Mouse (Mus musculus) naive thymus-derived CD4-positive, alpha-beta T cell, adult 2 months (primary cell): Measurements from ENCODE around the gene Rhoc.
"Not testable (repeated sequence)": the region's sequence is repeated elsewhere in the genome, so short reads cannot be mapped to it uniquely, and the experiment has no call there.

Experiments
- DNase-seq: peaks from one replicate; pipeline ENCODE4 v3.0.0-alpha.2; 2011; ENCODE audit warnings: low read depth

Gene Rhoc

DNA sequence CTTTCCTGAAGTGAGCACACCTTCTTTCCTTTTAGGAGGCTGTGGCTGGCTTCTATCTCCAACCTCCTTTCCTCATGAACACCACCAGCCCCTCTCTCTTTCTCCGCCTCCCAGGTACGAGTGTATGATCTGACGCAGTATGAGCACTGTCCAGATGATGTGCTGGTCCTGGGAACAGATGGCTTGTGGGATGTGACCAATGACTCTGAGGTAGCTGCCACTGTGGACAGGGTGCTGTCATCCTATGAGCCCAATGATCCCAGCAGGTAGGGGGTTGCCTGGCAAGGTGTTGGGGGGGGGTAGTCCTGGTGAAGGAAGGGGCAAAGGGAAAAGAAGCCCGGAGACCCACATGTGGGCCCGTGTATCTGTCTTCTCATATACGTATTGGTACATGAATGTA is 2.9 kb upstream of the Rhoc start:
- DNase-seq: no peak

DNA sequence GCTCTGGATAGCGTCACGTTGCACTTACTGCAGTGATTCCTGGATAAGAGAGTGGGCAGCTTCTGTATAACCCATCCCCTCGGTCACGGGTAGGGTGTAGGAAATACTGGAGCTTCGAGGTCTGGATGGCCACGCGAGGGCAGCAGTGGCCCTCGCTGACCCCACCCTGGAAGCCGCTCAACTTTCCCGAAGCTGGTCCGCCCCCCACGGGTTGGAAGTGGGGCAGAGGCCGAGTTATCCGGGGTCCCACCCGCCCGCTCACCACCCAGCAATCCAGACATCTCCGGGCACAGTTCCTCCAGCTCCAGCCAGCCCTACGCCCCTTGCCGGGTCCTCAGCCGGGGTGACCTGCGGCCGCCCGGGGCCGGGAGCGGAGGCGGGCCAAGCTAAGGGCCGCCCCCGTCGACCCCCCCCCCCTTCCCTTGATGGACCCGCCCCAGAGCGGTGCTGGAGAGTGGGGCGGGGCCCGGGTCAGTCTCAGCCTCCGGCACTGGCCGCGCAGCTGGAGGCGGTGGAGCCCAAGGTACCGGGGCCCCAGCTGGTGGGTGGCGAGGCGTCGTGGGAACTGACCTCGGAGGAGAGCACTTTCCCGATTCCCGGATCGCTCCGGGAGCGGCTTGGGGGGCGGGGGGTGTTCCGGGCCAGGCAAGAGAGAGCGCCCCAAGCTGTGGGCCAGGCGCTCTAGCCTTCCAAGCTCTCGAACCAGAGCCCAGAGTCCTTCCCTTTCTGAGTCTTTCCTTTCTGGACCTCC is 561 bp downstream of the Rhoc start:
- peak; percentile 50 for DNase-seq

DNA sequence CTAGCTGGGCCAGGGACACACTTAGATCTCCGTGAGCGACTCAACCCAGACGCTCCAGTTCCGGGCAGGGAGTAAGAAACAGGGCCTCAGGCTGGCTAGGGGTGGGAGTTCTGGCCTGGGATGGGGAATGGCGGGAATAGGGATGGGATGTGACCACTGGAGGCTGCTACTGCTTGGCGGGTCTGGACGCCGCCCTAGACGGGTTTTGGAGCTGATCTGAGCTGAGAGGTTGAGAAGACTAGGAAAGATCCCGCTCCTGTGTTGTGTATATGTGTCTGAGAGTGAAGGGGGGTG is 1.1 kb downstream of the Rhoc start:
- no peak for DNase-seq

DNA sequence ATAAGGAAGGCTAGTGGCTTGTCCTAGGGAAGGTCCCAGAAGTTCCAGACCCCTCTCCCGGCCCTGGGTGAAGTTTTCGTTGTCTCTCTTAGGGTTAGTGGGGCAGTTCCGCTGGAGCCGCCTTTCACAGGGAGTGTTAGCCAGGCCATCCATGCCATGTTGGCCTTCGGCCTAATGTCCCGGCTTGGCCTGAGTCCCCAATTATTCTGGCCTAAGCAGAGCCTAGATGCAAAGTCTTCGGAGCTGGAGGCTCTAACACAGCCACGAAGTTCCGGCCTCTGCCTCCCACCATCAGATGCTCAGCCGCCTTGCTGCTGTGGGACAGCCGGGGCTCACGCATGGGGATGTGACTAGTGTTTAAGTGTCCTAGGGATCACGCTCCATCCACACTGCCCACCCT is 1.6 kb downstream of the Rhoc start:
- DNase-seq: no peak

DNA sequence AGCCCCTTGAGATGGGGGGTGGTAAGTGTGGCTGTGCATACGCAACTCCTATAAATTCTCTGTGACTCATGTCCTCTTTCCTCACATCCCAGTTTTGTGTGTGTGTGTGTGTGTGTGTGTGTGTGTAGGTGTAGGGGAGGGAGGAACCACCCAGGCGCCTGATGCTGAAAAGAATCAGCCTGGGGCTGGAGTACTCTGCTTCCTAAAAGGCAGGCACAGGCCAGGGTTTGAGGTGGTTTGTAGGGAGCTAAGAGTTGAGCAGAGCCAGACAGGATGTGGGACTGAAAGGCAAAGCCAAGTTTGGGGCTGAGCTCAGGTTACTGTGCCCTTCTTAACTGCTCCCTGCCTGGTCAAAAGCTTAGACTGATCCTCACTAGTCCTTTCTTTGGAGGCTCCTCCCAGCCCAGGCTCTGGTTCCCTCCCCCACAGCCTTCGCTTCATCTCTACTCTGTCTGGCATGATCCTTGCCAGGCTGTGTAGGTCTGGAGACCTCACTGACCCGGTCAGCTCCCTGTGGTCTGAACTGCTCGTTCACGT is 2.3 kb downstream of the Rhoc start:
- DNase-seq: no peak

DNA sequence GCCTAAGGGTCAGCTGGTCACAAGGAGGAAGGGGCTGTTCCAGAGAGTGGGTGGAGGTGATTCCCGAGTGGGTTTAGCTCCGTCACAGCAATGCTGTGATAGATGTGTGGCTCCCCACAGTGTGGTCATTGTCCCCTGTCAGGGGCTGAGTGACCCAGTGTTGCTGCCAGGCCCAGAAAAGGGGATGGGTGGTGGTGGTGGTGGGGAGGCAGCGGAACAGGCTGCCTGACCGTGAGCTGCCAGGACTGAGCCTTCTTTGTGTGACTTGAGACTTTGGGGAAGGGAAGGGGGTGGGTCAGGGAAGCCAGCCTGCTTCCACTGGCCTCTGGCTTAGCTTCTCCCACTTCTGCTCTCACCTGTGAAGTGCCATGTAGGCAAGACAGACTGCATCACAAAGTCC is 2.8 kb downstream of the Rhoc start:
- DNase-seq: no peak

DNA sequence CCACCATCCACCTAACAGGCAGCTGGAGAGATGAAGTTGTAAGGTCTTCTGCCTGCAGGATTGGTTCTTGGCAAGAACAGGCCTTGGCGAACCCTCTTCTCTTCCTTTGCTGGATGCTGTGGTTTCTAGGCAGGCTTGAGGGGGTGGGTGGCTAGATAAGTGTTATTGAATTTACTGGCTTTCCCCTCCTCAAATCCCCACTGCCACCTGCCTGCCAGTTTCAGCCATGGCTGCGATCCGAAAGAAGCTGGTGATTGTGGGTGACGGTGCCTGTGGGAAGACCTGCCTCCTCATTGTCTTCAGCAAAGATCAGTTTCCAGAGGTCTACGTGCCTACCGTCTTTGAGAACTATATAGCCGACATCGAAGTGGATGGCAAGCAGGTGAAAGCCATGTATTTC is 3.5 kb downstream of the Rhoc start:
- no peak for DNase-seq

DNA sequence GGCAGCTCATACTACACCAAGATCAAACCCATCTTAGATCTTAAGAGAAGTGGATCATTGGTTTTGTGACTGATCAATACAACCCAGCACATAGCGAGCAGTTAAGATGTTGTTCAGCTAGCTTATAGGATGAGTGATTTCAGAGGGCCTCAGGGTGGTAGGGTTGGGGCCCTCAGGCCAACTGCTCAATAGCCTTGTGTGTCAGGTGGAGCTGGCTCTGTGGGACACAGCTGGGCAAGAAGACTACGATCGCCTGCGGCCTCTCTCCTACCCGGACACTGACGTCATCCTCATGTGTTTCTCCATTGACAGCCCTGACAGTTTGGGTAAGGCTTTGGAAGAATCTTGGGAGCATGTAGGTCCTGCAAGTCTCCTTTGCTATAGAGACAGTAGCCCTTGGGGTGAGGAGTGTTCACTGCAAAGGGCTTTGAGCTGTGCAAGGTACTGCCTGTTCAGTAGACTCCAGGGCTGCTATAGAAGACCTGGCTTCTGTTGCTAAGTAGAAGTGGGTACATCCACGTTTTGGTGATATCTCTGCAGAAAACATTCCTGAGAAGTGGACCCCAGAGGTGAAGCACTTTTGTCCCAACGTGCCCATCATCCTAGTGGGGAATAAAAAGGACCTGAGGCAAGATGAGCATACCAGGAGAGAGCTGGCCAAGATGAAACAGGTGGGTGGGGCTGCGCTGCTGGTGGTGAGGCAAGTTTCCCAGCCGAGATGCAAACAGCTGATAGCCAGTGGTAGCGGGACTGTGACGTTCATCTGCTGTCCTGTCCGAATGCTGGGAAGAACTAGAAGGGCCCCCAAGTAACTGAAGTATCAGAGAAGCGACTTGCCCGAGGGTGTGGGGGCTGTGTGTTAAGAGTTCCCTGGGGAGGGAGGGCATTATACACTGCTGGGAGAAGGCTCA is 4.4 kb downstream of the Rhoc start:
- DNase-seq: no peak

DNA sequence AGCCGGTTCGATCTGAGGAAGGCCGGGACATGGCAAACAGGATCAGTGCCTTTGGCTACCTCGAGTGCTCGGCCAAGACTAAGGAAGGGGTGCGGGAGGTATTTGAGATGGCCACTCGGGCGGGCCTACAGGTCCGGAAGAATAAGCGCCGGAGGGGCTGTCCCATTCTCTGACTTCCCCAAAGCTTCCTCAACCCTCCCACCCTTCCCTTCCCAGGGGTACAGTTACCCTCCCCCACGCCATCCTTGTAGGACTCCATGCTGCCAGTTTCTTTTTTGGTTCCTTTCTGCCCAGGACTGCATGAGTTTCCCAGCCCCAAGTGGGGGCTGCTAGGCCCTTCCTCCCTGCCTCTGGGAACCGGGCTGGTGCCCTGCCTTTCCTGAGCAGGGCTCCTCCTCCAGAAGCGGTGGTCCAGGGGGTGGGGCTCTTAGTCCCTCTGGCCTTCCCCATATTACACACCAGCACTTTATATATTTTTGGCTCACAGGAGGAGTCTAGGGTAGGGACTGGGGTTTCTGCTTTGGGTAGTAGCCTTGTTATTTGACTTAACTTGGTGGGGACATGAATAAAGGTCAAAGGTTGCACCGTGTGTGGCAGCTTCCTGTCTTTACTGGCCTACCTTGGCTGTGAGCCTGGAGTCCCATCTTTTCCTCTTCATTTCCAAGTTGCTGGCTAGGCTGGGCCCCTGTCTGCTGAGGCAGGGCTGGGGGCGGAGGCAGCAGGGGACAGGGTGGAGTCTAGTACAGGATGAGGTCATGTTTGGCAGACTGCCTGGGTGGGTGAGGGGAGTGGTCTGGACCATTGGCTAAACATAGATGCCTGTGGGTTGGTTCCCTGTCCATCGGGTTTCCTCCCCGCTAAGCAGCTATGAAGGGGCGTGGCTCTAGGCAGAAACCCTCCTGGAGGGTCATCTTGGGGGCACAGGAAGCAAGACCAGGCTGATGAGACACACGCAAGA is 6.0 kb downstream of the Rhoc start:
- no peak for DNase-seq

DNA sequence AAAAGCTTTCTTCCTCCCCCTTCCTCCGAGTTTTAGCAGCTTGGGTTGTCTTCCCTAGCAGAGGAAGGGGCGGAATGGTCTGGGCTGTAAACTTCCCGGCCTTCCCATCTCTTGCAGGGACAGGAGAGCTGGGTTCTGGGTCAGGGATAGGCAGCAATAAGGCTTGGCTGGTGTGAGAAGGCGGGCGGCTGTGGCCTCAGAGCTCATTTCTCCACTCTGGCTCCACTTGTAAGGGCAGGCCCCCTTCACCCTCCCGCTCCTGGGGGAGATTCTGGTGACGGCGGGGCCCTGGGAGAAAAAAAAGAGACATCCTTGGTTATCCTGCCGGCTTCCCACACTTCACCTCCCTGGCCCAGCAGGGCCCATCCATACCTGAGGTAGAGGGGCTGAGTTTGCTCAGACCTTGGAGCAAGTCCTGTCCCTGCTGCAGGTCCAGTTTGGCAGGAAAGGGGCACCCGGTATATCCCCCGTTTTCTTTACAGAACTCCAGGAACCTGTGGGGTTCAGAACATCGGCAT is 6.8 kb downstream of the Rhoc start:
- no peak for DNase-seq

DNA sequence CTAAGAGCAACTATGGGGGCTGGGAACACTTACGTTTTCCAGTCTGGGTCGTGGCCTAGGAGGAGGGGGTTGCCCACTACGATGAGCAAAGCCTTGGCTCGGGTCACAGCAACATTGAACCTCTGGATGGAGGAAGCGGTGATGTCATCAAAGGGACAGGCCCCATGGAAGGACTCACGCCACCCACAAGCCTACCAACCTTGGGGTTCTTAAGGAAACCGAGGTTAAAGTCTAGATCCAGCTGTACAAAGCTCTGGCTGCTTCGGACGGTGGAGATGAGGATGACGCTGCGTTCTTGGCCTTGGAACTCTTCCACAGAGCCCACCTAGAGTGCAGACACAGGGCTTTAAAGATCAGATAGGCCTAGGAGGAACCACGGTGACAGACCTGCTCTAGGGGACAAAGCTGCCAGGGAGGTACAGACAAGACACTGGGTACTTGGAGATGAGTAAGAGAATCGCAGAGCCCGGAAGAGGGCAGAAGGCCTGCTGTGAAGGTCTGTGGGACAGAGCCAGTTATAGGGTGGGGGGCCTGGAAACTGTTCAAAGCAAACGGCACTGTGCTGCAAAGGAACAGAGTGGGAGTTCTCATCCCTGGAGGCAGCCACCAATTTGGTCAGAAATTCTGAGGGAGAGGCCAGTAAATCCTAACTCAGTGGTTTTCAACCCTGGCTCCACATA is 7.6 kb downstream of the Rhoc start:
- DNase-seq: no peak

DNA sequence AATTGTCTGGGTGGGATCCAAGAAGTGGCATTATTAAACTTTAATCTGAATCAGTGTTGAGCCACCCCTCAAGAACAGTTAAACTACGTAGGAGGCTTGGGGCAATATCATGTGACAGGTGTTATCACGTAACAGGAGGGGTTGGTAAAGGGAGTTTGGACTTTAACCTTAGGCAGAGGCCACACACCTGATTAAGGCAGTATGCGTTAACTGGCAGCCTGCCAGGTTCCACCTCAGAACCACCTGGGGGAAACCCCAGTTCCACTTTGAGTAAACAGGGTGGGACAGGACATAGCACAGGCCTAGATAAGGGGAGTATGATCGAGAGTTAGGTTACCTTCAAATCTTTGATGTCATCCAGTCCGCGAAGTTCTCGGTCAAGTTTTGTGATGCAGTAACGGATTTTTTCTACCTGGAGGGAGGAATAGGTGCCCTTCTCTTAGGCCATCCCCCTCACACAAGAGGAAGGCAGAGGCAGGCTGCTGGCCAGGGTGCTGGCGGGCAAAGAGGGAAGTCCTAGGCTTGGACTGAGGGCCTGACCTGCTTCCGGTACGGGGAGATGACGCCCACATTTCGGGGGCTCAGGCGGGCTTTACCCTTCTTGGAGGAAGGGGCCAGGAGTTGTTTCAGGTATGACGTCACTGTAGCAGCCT is 8.4 kb downstream of the Rhoc start:
- DNase-seq: no peak

DNA sequence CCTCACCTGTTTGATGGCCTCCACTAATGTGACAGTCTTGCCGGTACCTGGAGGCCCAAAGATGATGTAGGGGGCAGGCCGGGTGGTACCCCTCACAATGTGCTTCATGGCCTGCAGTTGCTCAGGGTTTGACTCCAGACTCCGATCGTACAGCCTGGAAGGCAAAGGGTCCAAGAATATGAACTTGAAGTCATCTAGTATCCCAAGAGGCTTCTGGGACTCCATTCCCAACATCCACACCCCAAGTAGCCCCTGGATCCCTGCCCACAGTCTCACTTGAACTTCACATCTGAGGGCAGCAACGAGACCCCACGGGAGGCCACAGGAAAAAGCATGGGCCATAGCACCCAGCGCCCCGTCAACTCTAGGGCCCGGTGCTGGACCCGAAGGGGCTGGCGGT is 12.5 kb downstream of the Rhoc start:
- DNase-seq: no peak

DNA sequence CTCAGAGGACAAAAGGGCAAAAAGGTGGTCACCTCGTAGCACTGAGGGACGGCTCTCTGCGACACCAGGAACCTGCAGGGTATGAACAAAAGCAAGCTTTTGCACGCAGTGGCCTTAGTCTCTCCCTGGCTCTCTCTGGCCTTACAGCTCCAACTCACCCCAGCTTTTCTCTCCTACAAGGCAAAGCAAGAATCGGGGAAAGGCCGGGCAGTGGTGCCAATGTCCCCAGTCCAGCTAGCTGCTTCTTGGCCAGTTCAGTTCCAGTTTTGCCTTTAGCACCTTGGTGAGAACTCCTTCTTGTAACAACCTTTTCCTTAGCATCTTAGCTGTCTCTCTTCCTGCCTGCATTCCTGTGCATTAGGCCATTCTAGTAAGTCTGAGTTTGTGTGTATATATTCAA is 13.3 kb downstream of the Rhoc start:
- DNase-seq: no peak

DNA sequence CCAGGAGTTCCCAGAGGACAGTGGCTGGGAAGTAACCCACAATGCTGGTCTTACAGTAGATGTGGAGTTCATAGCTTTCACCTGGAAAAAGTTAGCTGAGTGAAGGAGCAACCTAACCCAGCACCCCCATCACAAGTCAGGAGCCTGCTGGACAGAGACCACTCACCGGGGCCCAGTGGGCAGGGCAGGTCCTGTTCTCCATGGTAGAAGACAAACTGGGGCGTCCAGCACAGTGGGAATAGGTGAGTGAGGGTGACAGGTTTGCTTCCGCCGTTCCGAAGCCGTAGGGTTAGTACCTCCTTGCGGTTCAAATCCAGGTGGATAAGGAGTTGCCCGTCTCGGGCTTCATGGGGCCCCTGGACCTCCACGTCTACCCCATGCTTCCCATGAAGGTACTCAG is 16.1 kb downstream of the Rhoc start:
- no peak for DNase-seq

DNA sequence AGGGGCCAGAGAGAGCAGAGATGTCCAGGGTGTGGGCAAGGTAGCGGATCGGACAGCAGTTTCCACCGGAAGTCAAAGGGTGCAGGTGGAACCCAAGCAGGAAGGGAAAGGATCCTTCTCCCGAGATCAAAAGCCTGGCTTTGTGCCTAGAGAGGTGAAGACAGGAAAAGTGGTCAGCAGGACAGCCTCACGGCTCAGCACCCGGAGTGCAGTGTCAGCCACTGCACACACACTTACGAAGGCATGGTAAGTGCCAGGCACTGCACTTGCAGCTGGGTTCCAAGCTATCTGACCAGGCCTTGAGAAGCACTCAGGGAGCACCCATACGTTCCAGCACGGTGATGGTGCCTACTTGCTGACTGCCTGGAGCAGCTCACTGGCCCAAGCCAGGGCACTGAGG is 17.4 kb downstream of the Rhoc start:
- no peak for DNase-seq

DNA sequence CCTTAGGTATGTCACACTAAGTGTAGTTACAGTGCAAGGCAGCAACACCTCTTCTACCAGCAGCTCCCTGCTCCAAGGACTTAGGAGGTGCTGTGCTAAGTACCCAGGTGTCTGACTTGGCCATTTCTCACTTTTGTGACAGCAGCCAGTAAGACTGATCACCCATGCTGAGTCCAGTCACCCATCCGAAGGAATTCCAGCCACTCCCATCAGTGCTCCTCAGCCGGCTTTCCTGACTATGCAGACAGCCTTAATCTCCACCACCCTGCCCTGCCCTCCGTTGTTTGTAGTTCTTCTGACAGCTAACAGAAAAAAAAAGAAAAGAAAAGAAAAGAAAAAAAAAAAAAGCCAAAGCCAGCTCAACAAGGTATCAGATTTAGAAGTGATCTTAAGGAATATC is 23.6 kb downstream of the Rhoc start:
- DNase-seq: no peak

DNA sequence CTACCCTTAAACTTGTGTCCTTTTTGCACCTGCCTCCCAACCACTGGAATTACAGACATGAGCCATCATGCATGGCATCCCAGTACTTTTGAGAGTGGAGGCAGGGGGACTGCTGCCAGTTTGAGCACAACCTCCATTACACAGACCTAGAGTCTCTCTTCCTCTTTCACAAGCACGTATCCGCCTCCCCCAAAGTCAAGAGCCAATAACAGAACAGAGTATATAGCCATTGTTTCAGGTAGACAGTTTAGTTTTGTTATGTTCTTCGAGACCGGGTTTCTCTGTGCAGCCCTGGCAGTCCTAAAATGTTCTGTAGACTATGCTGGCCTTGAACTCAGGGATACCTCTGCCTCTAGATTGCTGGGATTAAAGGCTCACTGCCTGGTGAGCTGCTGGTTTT is 24.1 kb downstream of the Rhoc start:
- no peak for DNase-seq

DNA sequence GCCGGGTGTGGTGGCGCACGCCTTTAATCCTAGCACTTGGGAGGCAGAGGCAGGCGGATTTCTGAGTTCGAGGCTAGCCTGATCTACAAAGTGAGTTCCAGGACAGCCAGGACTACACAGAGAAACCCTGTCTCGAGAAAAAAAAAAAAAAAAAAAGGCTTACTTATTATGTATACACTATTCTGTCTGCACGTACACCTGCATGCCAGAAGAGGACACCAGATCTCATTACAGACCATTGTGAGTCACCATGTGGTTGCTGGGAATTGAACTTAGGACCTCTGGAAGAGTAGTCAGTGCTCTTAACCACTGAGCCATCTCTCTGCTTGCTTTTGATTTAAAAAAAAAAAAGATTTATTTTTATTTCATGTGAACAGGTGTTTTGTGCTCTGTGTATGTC is 25.1 kb downstream of the Rhoc start:
- DNase-seq: not testable (repeated sequence)

DNA sequence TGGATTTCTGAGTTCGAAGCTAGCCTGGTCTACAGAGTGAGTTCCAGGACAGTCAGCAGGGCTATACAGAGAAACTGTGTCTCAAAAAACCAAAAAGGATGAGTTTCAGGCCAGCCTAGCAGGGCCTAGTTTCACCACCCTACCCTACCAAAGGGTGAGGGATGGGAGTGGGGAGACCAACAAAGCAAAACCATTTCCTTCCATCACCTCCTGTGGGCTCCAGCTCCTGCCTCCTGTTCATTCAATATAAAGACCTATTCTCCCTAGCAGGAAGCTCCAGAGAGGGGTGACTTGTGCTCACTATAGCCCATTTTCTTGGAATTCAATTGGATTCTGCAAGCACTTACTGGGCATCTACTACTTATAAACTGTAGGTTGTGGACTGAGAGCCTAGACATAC is 26.6 kb downstream of the Rhoc start:
- no peak for DNase-seq

DNA sequence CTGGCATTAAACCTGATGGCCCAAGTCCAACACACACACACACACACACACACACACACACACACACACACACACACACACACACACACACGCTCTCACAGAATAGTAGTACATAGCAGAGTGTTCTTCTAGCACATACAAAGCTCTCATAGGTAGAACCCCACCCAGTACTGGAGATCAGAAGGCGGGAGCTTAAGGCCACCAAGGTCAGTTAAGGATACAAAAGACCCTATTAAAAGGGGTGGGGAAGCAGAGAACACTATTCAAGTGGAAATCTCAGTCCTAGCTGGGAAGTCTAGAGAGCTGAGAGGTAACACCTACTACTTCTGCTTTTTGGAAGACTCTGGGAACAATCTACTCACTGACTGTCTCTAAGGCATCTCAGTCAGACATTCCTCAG is 27.2 kb downstream of the Rhoc start:
- DNase-seq: no peak
